Mouse (Mus musculus) myocyte (in vitro differentiated cells): ENCODE data around the gene Def8. TPM values are rescaled to one million over a fixed set of nuclear protein-coding genes. Genes with fewer than 3 reads are reported as not detected.

Source experiments
- H3K27me3 ChIP-seq: one replicate; pipeline ENCODE4 v1.6.1; 2011; ENCODE audit not compliant: control insufficient read depth, insufficient read depth, insufficient read length
- H3K36me3 ChIP-seq: one replicate; pipeline ENCODE4 v1.6.1; 2011; ENCODE audit not compliant: control insufficient read depth, insufficient read depth
- H3K4me2 ChIP-seq: one replicate; pipeline ENCODE4 v1.6.1; 2011; ENCODE audit warnings: low read depth, control low read depth
- H3K4me3 ChIP-seq: one replicate; pipeline ENCODE4 v1.5.1; 2011; ENCODE audit warnings: mild to moderate bottlenecking, control low read depth, moderate library complexity
- H3K79me2 ChIP-seq: one replicate; pipeline ENCODE4 v1.6.1; 2011; ENCODE audit not compliant: control insufficient read depth, insufficient read depth
- H3ac ChIP-seq: one replicate; pipeline ENCODE4 v1.6.1; 2011; ENCODE audit not compliant: control insufficient read depth, insufficient read length
- CEBPB ChIP-seq: IDR thresholded peaks from 2 replicates; pipeline ENCODE4 v1.6.1; 2011; ENCODE audit warnings: mild to moderate bottlenecking, moderate library complexity; ENCODE audit not compliant: poor library complexity, insufficient read depth, severe bottlenecking
- E2F4 ChIP-seq: IDR thresholded peaks from one replicate; pipeline ENCODE4 v1.6.1; 2011; ENCODE audit warnings: mild to moderate bottlenecking, control low read depth, moderate library complexity; ENCODE audit not compliant: insufficient read depth
- MAX ChIP-seq: IDR thresholded peaks from one replicate; pipeline ENCODE4 v1.6.1; 2011; ENCODE audit warnings: low read depth, mild to moderate bottlenecking, control low read depth
- MYOD1 ChIP-seq, 3 experiments: IDR thresholded peaks; one replicate each; pipeline ENCODE4 v1.6.1; 2011; ENCODE audit warnings: control low read depth in 2 of 3, low read depth in 2 of 3, mild to moderate bottlenecking in 2 of 3, moderate library complexity in 1 of 3; ENCODE audit not compliant: insufficient read length in 2 of 3, control insufficient read depth in 1 of 3
- MYOG ChIP-seq, 3 experiments: IDR thresholded peaks; one replicate each; pipeline ENCODE4 v1.6.1; 2011; ENCODE audit warnings: control low read depth in 2 of 3, low read depth in 2 of 3, mild to moderate bottlenecking in 2 of 3; ENCODE audit not compliant: insufficient read length in 2 of 3, control insufficient read depth in 1 of 3, insufficient read depth in 1 of 3
- POLR2A ChIP-seq: IDR thresholded peaks from one replicate; pipeline ENCODE4 v1.6.1; 2011; ENCODE audit warnings: low read depth, mild to moderate bottlenecking, control low read depth, moderate library complexity; ENCODE audit not compliant: insufficient read length
- POLR2AphosphoS2 ChIP-seq: IDR thresholded peaks from one replicate; pipeline ENCODE4 v1.6.1; 2011; ENCODE audit warnings: low read depth, control low read depth; ENCODE audit not compliant: insufficient read length
- REST ChIP-seq: IDR thresholded peaks from one replicate; pipeline ENCODE4 v1.6.1; 2011; ENCODE audit warnings: mild to moderate bottlenecking, control low read depth, moderate library complexity; ENCODE audit not compliant: insufficient read depth, insufficient read length
- SRF ChIP-seq: IDR thresholded peaks from one replicate; pipeline ENCODE4 v1.6.1; 2011; ENCODE audit warnings: low read depth; ENCODE audit not compliant: control insufficient read depth, insufficient read length
- TCF12 ChIP-seq: IDR thresholded peaks from one replicate; pipeline ENCODE4 v1.6.1; 2011; ENCODE audit warnings: mild to moderate bottlenecking, control low read depth; ENCODE audit not compliant: poor library complexity, insufficient read depth, severe bottlenecking
- TCF3 ChIP-seq: IDR thresholded peaks from one replicate; pipeline ENCODE4 v1.6.1; 2011; ENCODE audit warnings: low read depth, control low read depth; ENCODE audit not compliant: insufficient read length
- USF1 ChIP-seq: IDR thresholded peaks from one replicate; pipeline ENCODE4 v1.6.1; 2011; ENCODE audit warnings: low read depth, mild to moderate bottlenecking, control low read depth, moderate library complexity
- polyA plus RNA-seq: library from polyadenylated mRNA; unstranded; fragments of >200 nt; fragmentation: generic; extraction: Trizol; gene quantifications from one replicate; pipeline ENCODE4 v1.2.1, GENCODE M21; 2012; ENCODE audit warnings: missing spikeins

The Def8 gene
- polyA plus RNA-seq, 1 experiment, result 19.6 TPM

- Histone ChIP-seq H3K36me3 (peaks cover 29% of the 10 kb centered on the region), H3ac (no peak overlapping the region), H3K4me3 (no peak overlapping the region), H3K4me2 (no peak overlapping the region), H3K79me2 (no peaks in the 10 kb centered on the region), H3K27me3 (no peaks in the 10 kb centered on the region)
- TF ChIP-seq MYOG (IDR thresholded peaks at IDR 0.05; ENCODE audit: control insufficient read depth in 1 of 3, insufficient read depth in 1 of 3, insufficient read length in 2 of 3, low read depth in 2 of 3), result no peak
- no peak for TF ChIP-seq SRF
- no peak for TF ChIP-seq USF1
- no peak for TF ChIP-seq POLR2AphosphoS2
- TF ChIP-seq E2F4, result no peak
- TF ChIP-seq REST, result no peak
- no peak for TF ChIP-seq TCF12
- no peak for TF ChIP-seq MYOD1 (IDR thresholded peaks at IDR 0.05; ENCODE audit: control insufficient read depth in 1 of 3, insufficient read length in 2 of 3, low read depth in 2 of 3)
- no peak for TF ChIP-seq TCF3
- no peak for TF ChIP-seq POLR2A
- no peak for TF ChIP-seq CEBPB
- TF ChIP-seq MAX, result no peak
Observed at GRCm38 (mm10) chr8:123398308-123398707, 25.0 kb upstream of the Def8 start.

DNA sequence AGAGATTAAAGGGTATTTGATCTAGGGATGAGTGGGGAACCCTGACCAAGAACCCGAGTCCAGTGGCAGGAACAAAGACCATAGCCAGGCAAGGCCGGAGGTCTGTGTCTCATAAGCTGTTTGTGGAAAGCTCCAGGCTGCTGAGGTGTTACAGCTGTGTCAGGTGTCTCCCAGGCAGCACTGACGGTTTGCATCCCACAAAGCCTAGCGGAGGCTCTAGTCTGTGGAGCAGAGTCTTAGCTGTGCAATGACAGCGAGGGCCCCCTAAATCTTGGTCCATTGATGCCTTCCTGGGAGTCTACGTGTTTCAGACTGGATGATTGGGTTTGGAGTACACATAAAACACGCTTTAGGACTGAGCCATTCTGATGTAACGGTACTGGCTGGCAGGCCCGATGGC lies 21.4 kb upstream of the Def8 start:
- no peak overlapping the region for H3ac ChIP-seq
- TF ChIP-seq TCF3, result no peak
- TF ChIP-seq POLR2AphosphoS2, result no peak
- TF ChIP-seq SRF, result no peak
- no peak for TF ChIP-seq POLR2A
- TF ChIP-seq CEBPB, result no peak
- no peaks in the 10 kb centered on the region for H3K27me3 ChIP-seq
- H3K4me3 ChIP-seq, result no peak overlapping the region
- H3K79me2 ChIP-seq, result no peaks in the 10 kb centered on the region
- peaks cover 15% of the 10 kb centered on the region for H3K36me3 ChIP-seq
- no peak overlapping the region for H3K4me2 ChIP-seq

- Histone ChIP-seq H3K27me3 (no peaks in the 10 kb centered on the region), H3K79me2 (no peaks in the 10 kb centered on the region), H3K4me2 (no peak overlapping the region), H3K36me3 (peaks cover 12% of the 10 kb centered on the region), H3ac (no peak overlapping the region), H3K4me3 (no peak overlapping the region)
- no peak for TF ChIP-seq SRF
- peak; percentile 40 for TF ChIP-seq POLR2AphosphoS2
- no peak for TF ChIP-seq USF1
Observed at GRCm38 (mm10) chr8:123402730-123403326, 20.5 kb upstream of the Def8 start.

- H3K36me3 ChIP-seq, result peaks cover 12% of the 10 kb centered on the region
- H3ac ChIP-seq, result no peak overlapping the region
- H3K79me2 ChIP-seq, result no peaks in the 10 kb centered on the region
- no peaks in the 10 kb centered on the region for H3K27me3 ChIP-seq
- TF ChIP-seq SRF, result no peak
- H3K4me2 ChIP-seq, result no peak overlapping the region
- no peak overlapping the region for H3K4me3 ChIP-seq
Observed at GRCm38 (mm10) chr8:123404521-123404920, 18.8 kb upstream of the Def8 start.

GRCm38 (mm10) chr8:123406786-123407185 lies 16.5 kb upstream of the Def8 start, which contains the start of gene Mc1r:
TSS of gene Mc1r (plus strand) at chr8:123407107.
- no peak within 1 kb of the TSS for H3K4me3 ChIP-seq
- no peaks in the 10 kb centered on the region for H3K79me2 ChIP-seq
- TF ChIP-seq USF1 (peak; percentile 36), MAX (no peak)
- peak within 1 kb of the TSS; percentile 36 for H3K4me2 ChIP-seq
- H3ac ChIP-seq, result no peak within 1 kb of the TSS
- peaks cover 12% of the 10 kb centered on the region for H3K36me3 ChIP-seq
- no peaks in the 10 kb centered on the region for H3K27me3 ChIP-seq

DNA sequence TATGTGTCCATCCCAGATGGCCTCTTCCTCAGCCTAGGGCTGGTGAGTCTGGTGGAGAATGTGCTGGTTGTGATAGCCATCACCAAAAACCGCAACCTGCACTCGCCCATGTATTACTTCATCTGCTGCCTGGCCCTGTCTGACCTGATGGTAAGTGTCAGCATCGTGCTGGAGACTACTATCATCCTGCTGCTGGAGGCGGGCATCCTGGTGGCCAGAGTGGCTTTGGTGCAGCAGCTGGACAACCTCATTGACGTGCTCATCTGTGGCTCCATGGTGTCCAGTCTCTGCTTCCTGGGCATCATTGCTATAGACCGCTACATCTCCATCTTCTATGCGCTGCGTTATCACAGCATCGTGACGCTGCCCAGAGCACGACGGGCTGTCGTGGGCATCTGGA lies 15.7 kb upstream of the Def8 start:
- no peaks in the 10 kb centered on the region for H3K79me2 ChIP-seq
- no peaks in the 10 kb centered on the region for H3K27me3 ChIP-seq
- TF ChIP-seq REST (no peak), TCF12 (no peak), MAX (no peak), MYOG (IDR thresholded peaks at IDR 0.05; ENCODE audit: control insufficient read depth in 1 of 3, insufficient read depth in 1 of 3, insufficient read length in 2 of 3, low read depth in 2 of 3) (no peak), TCF3 (no peak), USF1 (no peak), POLR2AphosphoS2 (no peak), MYOD1 (IDR thresholded peaks at IDR 0.05; ENCODE audit: control insufficient read depth in 1 of 3, insufficient read length in 2 of 3, low read depth in 2 of 3) (no peak), CEBPB (no peak), SRF (no peak), E2F4 (no peak), POLR2A (no peak)
- no peak overlapping the region for H3K4me2 ChIP-seq
- peaks cover 6% of the 10 kb centered on the region for H3K36me3 ChIP-seq
- no peak overlapping the region for H3ac ChIP-seq
- H3K4me3 ChIP-seq, result no peak overlapping the region
